Mouse (Mus musculus) liver, embryonic 14.5 days (tissue): ENCODE data around the gene Slc9a1. TPM values are rescaled to one million over a fixed set of nuclear protein-coding genes. Genes with fewer than 3 reads are reported as not detected.

ENCODE experiments used
- ATAC-seq: fragments of 200-750 bp; cut with Nextera tagmentation; 2 replicates; pipeline ENCODE4 v1.8.0; 2017; ENCODE audit warnings: moderate number of reproducible peaks, mild to moderate bottlenecking, moderate library complexity; ENCODE audit not compliant: insufficient read depth
- DNase-seq, 3 experiments: peaks; one replicate each; pipeline ENCODE4 v3.0.0-alpha.2; 2012 to 2013; ENCODE audit warnings: low read depth in 3 of 3, low spot score in 3 of 3
- H3K27ac ChIP-seq: fragments of 300-500 bp; sonication (generic); 2 replicates; pipeline ENCODE4 v1.5.1; 2014; ENCODE audit warnings: moderate library complexity, mild to moderate bottlenecking, control low read depth, inconsistent platforms
- H3K27me3 ChIP-seq: fragments of 300-500 bp; sonication (generic); 2 replicates; pipeline ENCODE4 v1.6.1; 2014; ENCODE audit warnings: mild to moderate bottlenecking, low read length, moderate library complexity; ENCODE audit not compliant: control insufficient read depth, insufficient read depth
- H3K36me3 ChIP-seq: fragments of 300-500 bp; sonication (generic); replicated peaks from 2 replicates; pipeline ENCODE4 v1.6.1; 2014; ENCODE audit warnings: low read depth; ENCODE audit not compliant: control insufficient read depth, insufficient read depth
- H3K4me1 ChIP-seq, 2 experiments: fragments of 200-500 bp in 1 of 2; fragments of 300-500 bp in 1 of 2; sonication (generic) in 1 of 2; replicated peaks; 2 replicates each; pipeline ENCODE4 v1.6.1; 2012 to 2014; ENCODE audit warnings: antibody characterized with exemption in 1 of 2, inconsistent platforms in 1 of 2, low read length in 1 of 2; ENCODE audit not compliant: control insufficient read depth in 2 of 2, insufficient read depth in 2 of 2
- H3K4me2 ChIP-seq: fragments of 300-500 bp; sonication (generic); 2 replicates; pipeline ENCODE4 v1.6.1; 2014; ENCODE audit warnings: low read depth, mild to moderate bottlenecking, control low read depth, moderate library complexity
- H3K4me3 ChIP-seq, 2 experiments: fragments of 200-500 bp in 1 of 2; fragments of 300-500 bp in 1 of 2; sonication (generic) in 1 of 2; 2 replicates each; pipeline ENCODE4 v1.5.1; 2012 to 2014; ENCODE audit warnings: low read depth in 2 of 2, low read length in 2 of 2, mild to moderate bottlenecking in 2 of 2, control low read depth in 1 of 2, inconsistent platforms in 1 of 2, moderate library complexity in 1 of 2; ENCODE audit not compliant: insufficient read depth in 1 of 2
- H3K9ac ChIP-seq: fragments of 300-500 bp; sonication (generic); replicated peaks from 2 replicates; pipeline ENCODE4 v1.6.1; 2014; ENCODE audit warnings: mild to moderate bottlenecking, control low read depth, moderate library complexity
- H3K9me3 ChIP-seq: fragments of 300-500 bp; sonication (generic); 2 replicates; pipeline ENCODE4 v1.6.1; 2016; ENCODE audit warnings: low read length, mixed read lengths; ENCODE audit not compliant: control insufficient read depth
- CTCF ChIP-seq: IDR thresholded peaks from 2 replicates; pipeline ENCODE4 v1.5.1; 2016; ENCODE audit warnings: antibody characterized with exemption, low read depth, control low read depth
- EP300 ChIP-seq: IDR thresholded peaks from 2 replicates; pipeline ENCODE4 v1.6.1; 2016; ENCODE audit warnings: antibody characterized with exemption, low read depth
- WGBS: fragments of 180-500 bp; shearing (Covaris S2); extraction: QIAGEN DNeasy Blood & Tissue Kit; methylation state at CpG from one replicate; pipeline ENCODE4 v1.1.7; 2014; ENCODE audit not compliant: insufficient replicate concordance; 5-methylcytosine and 5-hydroxymethylcytosine counted together
- polyA plus RNA-seq, 2 experiments: library from polyadenylated mRNA; depleted of rRNA in 1 of 2; stranded (reverse) in 1 of 2; unstranded in 1 of 2; fragments of >200 nt; fragmentation: Nextera tagmentation in 1 of 2; extraction: Ambion mirVana in 1 of 2; gene quantifications; 2 replicates each; pipeline versions ENCODE4 v1.2.1 to v1.2.3; 2012 to 2014

Slc9a1 gene
- polyA plus RNA-seq, 2 experiments = 2.1 to 6.7 TPM

GRCm38 (mm10) chr4:133354641-133355040 lies 14.9 kb upstream of the Slc9a1 start:
- no peaks in the 10 kb centered on the region for H3K9me3 ChIP-seq
- no peak overlapping the region for H3K9ac ChIP-seq
- no peaks in the 10 kb centered on the region for H3K27me3 ChIP-seq
- peaks cover 4 to 15% of the 10 kb centered on the region in 2 experiments for H3K4me1 ChIP-seq
- H3K27ac ChIP-seq = no peak overlapping the region
- ATAC-seq (no peak), DNase-seq (no peak)
- TF ChIP-seq CTCF = no peak
- no peak for TF ChIP-seq EP300
- no peaks in the 10 kb centered on the region for H3K36me3 ChIP-seq
- H3K4me2 ChIP-seq = no peak overlapping the region
- H3K4me3 ChIP-seq = no peak overlapping the region
- WGBS = 77% methylated on average over 6 of the region's 6 CpGs

GRCm38 (mm10) chr4:133370298-133371274 lies 1.1 kb downstream of the Slc9a1 start:
- Histone ChIP-seq H3K4me1 (peaks cover 36 to 44% of the 10 kb centered on the region in 2 experiments), H3K4me2 (peak overlapping the region; percentile 99), H3K27me3 (no peaks in the 10 kb centered on the region), H3K27ac (peak overlapping the region; percentile 54), H3K4me3 (peak overlapping the region; percentile 82 to 90), H3K9me3 (no peaks in the 10 kb centered on the region), H3K9ac (peak overlapping the region; percentile 90), H3K36me3 (no peaks in the 10 kb centered on the region)
- ATAC-seq (no peak), DNase-seq (peak in 2 of 3 experiments; percentile 71 to 77)
- 47% methylated on average over 22 of the region's 22 CpGs for WGBS
- TF ChIP-seq CTCF (no peak), EP300 (no peak)

GRCm38 (mm10) chr4:133371621-133372277 lies 2.2 kb downstream of the Slc9a1 start:
- Histone ChIP-seq H3K36me3 (no peaks in the 10 kb centered on the region), H3K9ac (peak overlapping the region; percentile 90), H3K4me2 (peak overlapping the region; percentile 99), H3K9me3 (no peaks in the 10 kb centered on the region), H3K4me1 (peaks cover 40 to 52% of the 10 kb centered on the region in 2 experiments), H3K4me3 (peak overlapping the region; percentile 82 to 90), H3K27me3 (no peaks in the 10 kb centered on the region), H3K27ac (no peak overlapping the region; the same call in 1 of the 2 replicates)
- no peak for TF ChIP-seq CTCF
- TF ChIP-seq EP300 = no peak
- ATAC-seq (no peak), DNase-seq (no peak)
- 27% methylated on average over 7 of the region's 7 CpGs for WGBS

GRCm38 (mm10) chr4:133372278-133372665 lies 2.8 kb downstream of the Slc9a1 start:
- WGBS = 43% methylated on average over 6 of the region's 6 CpGs
- Histone ChIP-seq H3K9me3 (no peaks in the 10 kb centered on the region), H3K27ac (no peak overlapping the region; the same call in 1 of the 2 replicates), H3K4me2 (peak overlapping the region; percentile 99), H3K9ac (peak overlapping the region; percentile 90; the same call in 1 of the 2 replicates), H3K4me1 (peaks cover 40 to 52% of the 10 kb centered on the region in 2 experiments), H3K4me3 (peak overlapping the region; percentile 82 to 90), H3K27me3 (no peaks in the 10 kb centered on the region), H3K36me3 (no peaks in the 10 kb centered on the region)
- no peak for DNase-seq
- TF ChIP-seq EP300 (no peak), CTCF (no peak)
- ATAC-seq = no peak

GRCm38 (mm10) chr4:133374011-133374410 lies 4.5 kb downstream of the Slc9a1 start:
- no peaks in the 10 kb centered on the region for H3K9me3 ChIP-seq
- no peaks in the 10 kb centered on the region for H3K36me3 ChIP-seq
- ATAC-seq (no peak), DNase-seq (no peak)
- H3K4me1 ChIP-seq = peaks cover 58 to 69% of the 10 kb centered on the region in 2 experiments
- no peak overlapping the region for H3K4me3 ChIP-seq
- no peaks in the 10 kb centered on the region for H3K27me3 ChIP-seq
- peak overlapping the region; percentile 99 for H3K4me2 ChIP-seq
- 69% methylated on average over 4 of the region's 4 CpGs for WGBS
- H3K27ac ChIP-seq = no peak overlapping the region
- no peak overlapping the region for H3K9ac ChIP-seq
- TF ChIP-seq EP300 (no peak), CTCF (no peak)
